Mouse (Mus musculus) heart, postnatal 0 days (tissue): Measurements from ENCODE around the gene Lrp1. TPM values are rescaled to one million over a fixed set of nuclear protein-coding genes. Genes with fewer than 3 reads are reported as not detected.
A peak's percentile ranks its signal among the peaks of the same experiment; 100 is the strongest.

Experiments
- ATAC-seq: fragments of 200-750 bp; cut with Nextera tagmentation; 2 replicates; pipeline ENCODE4 v1.8.0; 2017; ENCODE audit warnings: low read depth, moderate number of reproducible peaks, moderate library complexity; ENCODE audit not compliant: insufficient read depth
- DNase-seq: peaks from one replicate; pipeline ENCODE4 v3.0.0-alpha.2; 2016; ENCODE audit warnings: low spot score
- H3K27ac ChIP-seq: fragments of 300-500 bp; sonication (generic); 2 replicates; pipeline ENCODE4 v1.5.1; 2014; ENCODE audit warnings: low read depth, mild to moderate bottlenecking
- H3K27me3 ChIP-seq: fragments of 300-500 bp; sonication (generic); 2 replicates; pipeline ENCODE4 v1.6.1; 2014; ENCODE audit warnings: low read length, mixed read lengths; ENCODE audit not compliant: control insufficient read depth, insufficient read depth
- H3K36me3 ChIP-seq: fragments of 300-500 bp; sonication (generic); replicated peaks from 2 replicates; pipeline ENCODE4 v1.6.1; 2014; ENCODE audit warnings: low read length, mixed read lengths; ENCODE audit not compliant: control insufficient read depth, insufficient read depth
- H3K4me1 ChIP-seq: fragments of 300-500 bp; sonication (generic); 2 replicates; pipeline ENCODE4 v1.6.1; 2014; ENCODE audit warnings: antibody characterized with exemption; ENCODE audit not compliant: control insufficient read depth, insufficient read depth
- H3K4me2 ChIP-seq: fragments of 300-500 bp; sonication (generic); 2 replicates; pipeline ENCODE4 v1.6.1; 2014; ENCODE audit warnings: low read depth, mild to moderate bottlenecking, low read length, moderate library complexity
- H3K4me3 ChIP-seq: fragments of 300-500 bp; sonication (generic); 2 replicates; pipeline ENCODE4 v1.5.1; 2014; ENCODE audit warnings: low read depth, low read length
- H3K9ac ChIP-seq: fragments of 300-500 bp; sonication (generic); replicated peaks from 2 replicates; pipeline ENCODE4 v1.6.1; 2014; ENCODE audit warnings: low read depth, low read length, mixed read lengths
- H3K9me3 ChIP-seq: fragments of 300-500 bp; sonication (generic); replicated peaks from 2 replicates; pipeline ENCODE4 v1.6.1; 2016; ENCODE audit warnings: low read length; ENCODE audit not compliant: control insufficient read depth
- CTCF ChIP-seq: IDR thresholded peaks from 2 replicates; pipeline ENCODE4 v1.5.1; 2016; ENCODE audit warnings: antibody characterized with exemption, control low read depth, low read depth
- EP300 ChIP-seq: IDR thresholded peaks from 2 replicates; pipeline ENCODE4 v1.6.1; 2016; ENCODE audit warnings: antibody characterized with exemption, low read depth
- WGBS: fragments of 180-500 bp; shearing (Covaris S2); extraction: QIAGEN DNeasy Blood & Tissue Kit; methylation state at CpG from one replicate; pipeline ENCODE4 v1.1.7; 2014; 5-methylcytosine and 5-hydroxymethylcytosine counted together
- polyA plus RNA-seq: library from polyadenylated mRNA; unstranded; fragments of >200 nt; fragmentation: Nextera tagmentation; extraction: Ambion mirVana; gene quantifications from 2 replicates; pipeline ENCODE4 v1.2.1, GENCODE M21; 2015
- total RNA-seq: library from RNA; depleted of rRNA; stranded (reverse); fragments of >200 nt; gene quantifications from 2 replicates; pipeline ENCODE4 v1.2.3, GENCODE M21; 2014; ENCODE audit warnings: low replicate concordance

Gene Lrp1
- total and polyA plus RNA-seq, 2 experiments from 2014 or later, result 15.7 to 65.9 TPM

GRCm38 (mm10) chr10:127667269-127668092 is 46.5 kb upstream of the Lrp1 start:
- Histone ChIP-seq H3K36me3 (peaks cover 22% of the 10 kb centered on the region), H3K4me2 (peak overlapping the region; percentile 71), H3K9me3 (no peaks in the 10 kb centered on the region), H3K27ac (peak overlapping the region; percentile 96), H3K4me1 (peaks cover 40% of the 10 kb centered on the region), H3K4me3 (peak overlapping the region; percentile 65), H3K27me3 (no peaks in the 10 kb centered on the region), H3K9ac (peak overlapping the region; percentile 68)
- TF ChIP-seq CTCF, result no peak
- no peak for TF ChIP-seq EP300
- DNase-seq (peak; percentile 95), ATAC-seq (peak; percentile 78)
- WGBS, result under 1% methylated on average over 35 of the region's 35 CpGs

DNA sequence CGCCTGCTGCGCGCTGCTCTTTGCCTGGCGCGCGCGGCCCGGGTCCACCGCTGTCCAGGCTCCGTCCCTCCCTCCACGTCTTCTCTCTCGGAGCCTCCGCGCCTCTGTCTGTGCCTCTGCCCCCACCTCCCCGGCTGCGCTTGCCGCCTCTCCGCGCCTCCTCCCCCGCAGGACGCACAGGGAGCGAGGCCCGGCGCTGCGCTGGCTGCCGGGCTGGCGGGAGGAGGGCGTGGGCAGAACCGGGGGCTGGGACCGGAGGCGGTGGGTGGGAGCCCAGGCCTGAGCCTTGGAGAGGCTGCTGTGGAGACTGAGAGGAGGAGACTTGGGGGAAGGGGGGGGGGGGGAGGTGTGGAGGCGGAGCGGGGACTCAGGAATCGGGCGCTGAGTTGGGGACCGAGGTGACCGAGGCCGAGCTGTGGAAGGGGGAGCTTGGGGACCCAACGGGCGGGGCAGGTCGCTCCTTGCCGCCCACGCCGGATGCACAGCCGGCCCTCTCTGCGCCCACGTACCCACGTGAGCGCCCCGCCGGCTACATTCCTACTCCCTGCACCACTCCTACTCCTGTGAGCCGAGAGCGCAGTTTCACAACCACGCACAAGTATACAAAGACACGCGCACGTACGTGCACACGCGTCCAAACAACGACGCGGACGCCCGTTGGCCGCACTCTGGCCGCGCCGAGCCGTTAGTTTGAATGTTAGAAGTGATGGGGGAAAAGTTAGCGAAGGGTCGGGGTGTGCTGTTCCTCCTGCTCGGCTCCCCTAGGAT is 45.7 kb upstream of the Lrp1 start, which contains the start of gene Nemp1:
TSS of gene Nemp1 (plus strand) at position 401 of the 768 bp plus-strand sequence.
- no peaks in the 10 kb centered on the region for H3K9me3 ChIP-seq
- WGBS, result under 1% methylated on average over 69 of the region's 73 CpGs
- H3K36me3 ChIP-seq, result peaks cover 22% of the 10 kb centered on the region
- H3K4me2 ChIP-seq, result peak within 1 kb of the TSS; percentile 71
- peak within 1 kb of the TSS; percentile 65 for H3K4me3 ChIP-seq
- H3K27me3 ChIP-seq, result no peaks in the 10 kb centered on the region
- no peak for TF ChIP-seq EP300
- no peak for TF ChIP-seq CTCF
- peaks cover 47% of the 10 kb centered on the region for H3K4me1 ChIP-seq
- DNase-seq (peak; percentile 88), ATAC-seq (peak; percentile 58)
- peak within 1 kb of the TSS; percentile 68 for H3K9ac ChIP-seq
- peak within 1 kb of the TSS; percentile 96 for H3K27ac ChIP-seq

DNA sequence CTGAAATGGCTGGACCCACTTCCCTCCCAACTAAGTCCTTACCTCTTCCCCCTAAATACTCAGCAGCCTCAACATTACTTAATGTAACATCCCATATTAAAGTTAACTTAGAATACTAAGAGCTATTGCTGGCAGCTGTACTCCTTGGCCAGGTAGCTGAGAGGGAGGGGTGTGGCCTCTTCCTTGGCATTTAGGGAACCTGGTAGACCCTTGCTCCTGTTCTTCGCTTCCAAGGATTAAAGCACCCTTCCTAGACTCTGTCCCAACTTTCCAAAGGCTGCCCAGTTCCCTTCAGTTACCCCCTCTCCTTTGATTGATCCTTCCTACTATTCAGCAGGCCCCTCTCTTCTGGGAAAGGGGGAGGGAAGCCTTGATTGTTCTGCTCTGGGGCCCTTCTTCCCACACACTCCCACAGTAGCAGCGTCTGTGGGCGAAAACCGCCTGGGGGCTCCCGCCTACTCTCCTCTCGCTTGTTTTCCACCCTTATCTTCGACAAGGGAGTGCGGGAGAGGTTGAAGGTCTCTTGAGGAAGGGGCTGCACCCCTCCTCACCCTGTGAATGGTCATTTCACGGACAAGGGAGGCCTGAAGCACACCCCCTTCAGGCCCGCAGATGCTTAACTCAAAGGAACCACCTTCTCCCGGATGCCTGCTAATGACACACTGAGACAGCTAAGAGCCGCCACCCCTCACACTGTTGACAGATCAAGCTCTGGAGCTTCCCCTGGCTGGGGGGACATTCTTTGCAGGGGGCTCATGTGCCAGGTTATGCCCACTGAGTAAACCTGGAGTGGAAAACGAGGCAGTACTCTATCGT is 44.6 kb upstream of the Lrp1 start:
- ATAC-seq (no peak), DNase-seq (peak; percentile 34)
- Histone ChIP-seq H3K36me3 (peaks cover 27% of the 10 kb centered on the region), H3K27me3 (no peaks in the 10 kb centered on the region), H3K4me3 (peak overlapping the region; percentile 65), H3K9ac (peak overlapping the region; percentile 68), H3K27ac (peak overlapping the region; percentile 96), H3K9me3 (no peaks in the 10 kb centered on the region), H3K4me2 (peak overlapping the region; percentile 71), H3K4me1 (peaks cover 51% of the 10 kb centered on the region)
- WGBS, result 12% methylated on average over 14 of the region's 14 CpGs
- TF ChIP-seq EP300, result no peak
- TF ChIP-seq CTCF, result no peak

GRCm38 (mm10) chr10:127664891-127665290 is 43.9 kb upstream of the Lrp1 start:
- Histone ChIP-seq H3K27ac (no peak overlapping the region), H3K4me3 (peak overlapping the region; percentile 65), H3K4me1 (peaks cover 51% of the 10 kb centered on the region), H3K4me2 (peak overlapping the region; percentile 71), H3K9me3 (no peaks in the 10 kb centered on the region), H3K27me3 (no peaks in the 10 kb centered on the region), H3K9ac (peak overlapping the region; percentile 8; the same call in 1 of the 2 replicates), H3K36me3 (peaks cover 34% of the 10 kb centered on the region)
- 60% methylated on average over 13 of the region's 13 CpGs for WGBS
- ATAC-seq (no peak), DNase-seq (no peak)
- TF ChIP-seq EP300, result no peak
- no peak for TF ChIP-seq CTCF

- Histone ChIP-seq H3K36me3 (peaks cover 40% of the 10 kb centered on the region), H3K4me2 (0 out of 2 replicates have a peak overlapping the region, but pooled peaks have one; percentile 71), H3K27me3 (no peaks in the 10 kb centered on the region), H3K9me3 (no peaks in the 10 kb centered on the region), H3K4me1 (peaks cover 46% of the 10 kb centered on the region), H3K9ac (no peak overlapping the region), H3K4me3 (no peak overlapping the region), H3K27ac (no peak overlapping the region)
- WGBS, result 60% methylated on average over 16 of the region's 16 CpGs
- ATAC-seq (no peak), DNase-seq (no peak)
- no peak for TF ChIP-seq EP300
- TF ChIP-seq CTCF, result no peak
Observed at GRCm38 (mm10) chr10:127664166-127664565, 43.2 kb upstream of the Lrp1 start.
